ENCODE assay signal across 8 mouse cellular contexts in genomic region chr13:69761393-69761792, GRCm38 (mm10). TPM values are rescaled to one million over a fixed set of nuclear protein-coding genes. Genes with fewer than 3 reads are reported as not detected.
DNase-seq lines count a peak whose midpoint lies in the region; ATAC-seq and TF ChIP-seq lines count a peak whose summit lies in the region.

No protein-coding gene starts in this region.

- H3K9me3 ChIP-seq in midbrain, postnatal 0 days (ENCODE audit: low read length) = no peaks in the 10 kb centered on the region
- H3K9me3 ChIP-seq in midbrain, embryonic 13.5 days = no peaks in the 10 kb centered on the region
- H3K9me3 ChIP-seq in kidney, embryonic 16.5 days (ENCODE audit: low read length) = no peaks in the 10 kb centered on the region

- WGBS in midbrain, postnatal 0 days = 79% methylated on average over 10 of the region's 10 CpGs
- 90% methylated on average over 10 of the region's 10 CpGs for WGBS in midbrain, embryonic 13.5 days
- WGBS in kidney, embryonic 16.5 days = 72% methylated on average over 10 of the region's 10 CpGs

- H3K9ac ChIP-seq in midbrain, postnatal 0 days (replicated peaks; ENCODE audit: low read length, poor library complexity, severe bottlenecking) = no peak overlapping the region
- no peak overlapping the region for H3K9ac ChIP-seq in midbrain, embryonic 13.5 days (replicated peaks)
- H3K9ac ChIP-seq in kidney, embryonic 16.5 days (replicated peaks; ENCODE audit: low read length) = no peak overlapping the region

- no peaks in the 10 kb centered on the region for H3K27me3 ChIP-seq in midbrain, postnatal 0 days (ENCODE audit: insufficient read depth, low read length)
- no peaks in the 10 kb centered on the region for H3K27me3 ChIP-seq in midbrain, embryonic 13.5 days
- H3K27me3 ChIP-seq in kidney, embryonic 16.5 days (ENCODE audit: insufficient read depth, low read length) = no peaks in the 10 kb centered on the region

- H3K4me1 ChIP-seq in midbrain, postnatal 0 days (ENCODE audit: insufficient read depth, low read length) = no peaks in the 10 kb centered on the region
- H3K4me1 ChIP-seq in midbrain, embryonic 13.5 days (replicated peaks) = no peaks in the 10 kb centered on the region
- H3K4me1 ChIP-seq in kidney, embryonic 16.5 days (ENCODE audit: insufficient read depth, low read length) = no peaks in the 10 kb centered on the region

- no peak overlapping the region for H3K4me3 ChIP-seq in midbrain, postnatal 0 days (ENCODE audit: low read depth, low read length)
- no peak overlapping the region for H3K4me3 ChIP-seq in midbrain, embryonic 13.5 days (replicated peaks)
- no peak overlapping the region for H3K4me3 ChIP-seq in layer of hippocampus, adult 2 months
- no peak overlapping the region for H3K4me3 ChIP-seq in kidney, embryonic 16.5 days (ENCODE audit: low read length)

- peak; percentile 75 for DNase-seq in midbrain, postnatal 0 days (ENCODE audit: low spot score)
- DNase-seq in frontal cortex, adult 2 months (ENCODE audit: extremely low spot score in 1 of 2, low spot score in 1 of 2) = peak; percentile 83 to 92
- DNase-seq in layer of hippocampus, adult 2 months (ENCODE audit: low spot score in 2 of 2) = peak; percentile 86 to 89
- peak; percentile 39 to 63 for DNase-seq in lung, postnatal 4 days
- DNase-seq in thymus, postnatal 36 days = no peak
- DNase-seq in thymus, postnatal 4 days = no peak

- TF ChIP-seq CTCF in midbrain, postnatal 0 days (IDR thresholded peaks at IDR 0.05) = no peak
- TF ChIP-seq CTCF in layer of hippocampus, adult 2 months (conservative IDR thresholded peaks at IDR 0.05) = no peak

- H3K36me3 ChIP-seq in midbrain, postnatal 0 days (ENCODE audit: insufficient read depth, low read length) = no peaks in the 10 kb centered on the region
- H3K36me3 ChIP-seq in midbrain, embryonic 13.5 days = no peaks in the 10 kb centered on the region
- H3K36me3 ChIP-seq in kidney, embryonic 16.5 days (ENCODE audit: insufficient read depth, low read length) = no peaks in the 10 kb centered on the region

- H3K4me2 ChIP-seq in midbrain, postnatal 0 days (ENCODE audit: low read depth, low read length, poor library complexity, severe bottlenecking) = no peak overlapping the region
- H3K4me2 ChIP-seq in midbrain, embryonic 13.5 days (replicated peaks) = no peak overlapping the region
- H3K4me2 ChIP-seq in kidney, embryonic 16.5 days (replicated peaks; ENCODE audit: low read depth, low read length) = no peak overlapping the region

- no peak for ATAC-seq in midbrain, postnatal 0 days (ENCODE audit: low FRiP score)
- ATAC-seq in midbrain, embryonic 13.5 days = no peak
- no peak for ATAC-seq in kidney, embryonic 16.5 days (ENCODE audit: low FRiP score, low TSS enrichment)

- no peak overlapping the region for H3K27ac ChIP-seq in midbrain, postnatal 0 days (ENCODE audit: low read depth, low read length)
- H3K27ac ChIP-seq in midbrain, embryonic 13.5 days = no peak overlapping the region
- peak overlapping the region; percentile 73 for H3K27ac ChIP-seq in layer of hippocampus, adult 2 months
- H3K27ac ChIP-seq in kidney, embryonic 16.5 days (ENCODE audit: low read length) = no peak overlapping the region

RNA-seq across cellular contexts. Expression of gene Ube2ql1, which starts 21.7 kb away (rescaled TPM):
- total RNA-seq in midbrain, postnatal 0 days (2014; rRNA removed) = 145 and 157 TPM in 2 replicates
- 25.1 and 25.8 TPM in 2 replicates for polyA plus RNA-seq in midbrain, postnatal 0 days (2015; fragmentation: Nextera tagmentation; extraction: Ambion mirVana)
- 16.2 and 17.0 TPM in 2 replicates for polyA plus RNA-seq in midbrain, embryonic 13.5 days (2015; fragmentation: Nextera tagmentation; extraction: Ambion mirVana)
- polyA plus RNA-seq in frontal cortex, adult 2 months (2012; rRNA removed) = 155 and 193 TPM in 2 replicates
- 100 to 1,000 TPM; 187 to 203 TPM for total RNA-seq in layer of hippocampus, adult 2 months (2021)
- polyA plus RNA-seq in kidney, embryonic 16.5 days (2015; fragmentation: Nextera tagmentation; extraction: Ambion mirVana) = 0.61 and 0.75 TPM in 2 replicates

RNA-seq across cellular contexts. Expression of gene Med10, which starts 40.8 kb away (rescaled TPM):
- 47.2 and 50.5 TPM in 2 replicates for total RNA-seq in midbrain, postnatal 0 days (2014; rRNA removed)
- polyA plus RNA-seq in midbrain, postnatal 0 days (2015; fragmentation: Nextera tagmentation; extraction: Ambion mirVana) = 143 and 144 TPM in 2 replicates
- polyA plus RNA-seq in midbrain, embryonic 13.5 days (2015; fragmentation: Nextera tagmentation; extraction: Ambion mirVana) = 175 and 177 TPM in 2 replicates
- 56.5 and 65.3 TPM in 2 replicates for polyA plus RNA-seq in frontal cortex, adult 2 months (2012; rRNA removed)
- 10 to 100 TPM; 58.0 to 61.4 TPM for total RNA-seq in layer of hippocampus, adult 2 months (2021)
- 148 and 153 TPM in 2 replicates for polyA plus RNA-seq in kidney, embryonic 16.5 days (2015; fragmentation: Nextera tagmentation; extraction: Ambion mirVana)

Comparison
In these comparisons a context has a peak if more than half of its experiments do, and no peak if none do; other contexts are left out.
1. DNase-seq: peak in midbrain, postnatal 0 days (single experiment), frontal cortex, adult 2 months (2 of 2), layer of hippocampus, adult 2 months (2 of 2) and lung, postnatal 4 days (2 of 2); none in thymus, postnatal 36 days (0 of 2) and thymus, postnatal 4 days (single experiment).